Mouse (Mus musculus): ENCODE results near the gene Aox3.

DNA sequence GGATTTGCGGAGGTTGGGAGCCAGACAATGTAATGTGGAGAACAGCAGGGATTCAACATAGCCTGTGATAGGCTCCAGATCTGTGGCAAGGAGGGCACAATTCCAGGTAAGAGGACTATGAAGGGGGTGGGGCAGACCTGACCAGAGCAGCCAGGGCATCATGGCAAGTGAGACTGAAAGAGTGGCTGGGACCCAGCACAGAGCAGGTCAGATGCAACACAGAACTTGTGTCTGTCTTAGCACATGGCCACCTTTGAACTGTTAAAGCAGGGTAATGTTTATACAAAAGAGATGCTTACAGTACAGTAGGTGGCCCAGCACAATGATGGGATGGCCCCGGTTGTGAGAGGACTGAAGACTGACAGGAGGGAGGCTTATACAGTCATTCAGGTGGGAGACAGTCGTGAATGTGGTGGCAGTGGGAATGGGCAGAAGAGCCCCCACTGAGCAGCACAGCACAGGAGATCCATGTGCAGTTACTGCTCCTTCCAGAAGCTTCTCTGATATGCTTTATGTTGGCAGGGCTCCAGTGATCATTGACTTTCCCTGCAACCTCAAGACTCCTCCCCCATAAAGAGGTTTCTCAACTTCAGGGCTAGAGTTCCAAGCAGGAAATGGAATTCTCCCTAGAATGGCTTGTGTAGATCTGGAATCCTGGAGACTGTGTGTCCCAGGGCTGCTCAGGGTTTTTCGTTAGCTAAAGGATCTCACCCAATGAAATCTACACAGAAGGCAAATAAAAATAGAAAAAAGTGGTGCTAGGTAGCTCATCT, 124.8 kb downstream of the Aox3 start:
- no peak for TF ChIP-seq CHD2 (IDR thresholded peaks at IDR 0.05; ENCODE audit: low read depth, low read length)
- TF ChIP-seq ZC3H11A (IDR thresholded peaks at IDR 0.05; ENCODE audit: borderline replicate concordance, low read depth, low read length), result no peak

Data from ES-E14 (cell line).